ENCODE assay signal across 11 mouse cellular contexts in the genomic region with DNA sequence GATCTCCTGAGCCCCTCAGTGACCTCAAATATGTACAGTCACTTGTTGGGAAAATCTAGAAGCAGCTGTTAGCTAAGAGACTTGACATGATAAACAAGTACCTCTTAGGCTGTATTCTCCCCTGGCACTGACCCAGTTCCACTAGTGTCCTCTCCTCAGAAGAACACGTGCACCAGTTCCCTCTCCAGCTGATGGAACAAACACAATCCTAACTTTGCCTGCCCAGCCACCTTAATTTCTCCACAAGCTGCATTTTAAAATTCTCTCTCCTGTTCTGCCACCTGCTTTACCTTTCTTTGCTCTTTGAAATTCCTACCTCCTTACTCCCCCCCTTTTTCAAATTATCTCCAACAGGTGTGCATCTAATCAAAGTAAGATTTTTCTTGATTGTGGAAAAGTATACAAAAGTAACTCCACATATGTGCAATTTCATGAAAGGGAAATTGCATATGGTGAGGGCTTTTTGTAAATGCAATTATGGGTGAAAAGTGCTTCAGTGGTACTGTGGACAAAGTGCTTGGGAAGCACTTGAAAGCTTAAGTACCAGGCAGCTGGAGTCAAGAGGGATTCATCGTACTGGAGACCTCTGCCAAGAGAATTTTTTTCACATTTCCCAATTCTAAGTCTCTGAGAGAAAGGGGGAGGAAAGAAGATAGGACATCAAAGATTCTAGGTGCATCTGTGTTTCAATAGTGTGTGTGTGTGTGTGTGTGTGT.
"Had no signal": no experiment of that assay in that cellular context is flagged by ENCODE, and none has a peak within 500 bp of the region (broad histone marks: within the 10 kb centered on the region; RNA-seq: fewer than 3 reads in every experiment).

No protein-coding gene starts in this region.

- H3K27me3 ChIP-seq: limb, embryonic 15.5 days; liver, embryonic 12.5 days; midbrain, embryonic 13.5 days had no signal

- H3K4me2 ChIP-seq: limb, embryonic 15.5 days; liver, embryonic 12.5 days; midbrain, embryonic 13.5 days had no signal

- H3K9ac ChIP-seq: limb, embryonic 15.5 days; liver, embryonic 12.5 days; midbrain, embryonic 13.5 days had no signal

- DNase-seq: kidney, adult 8-10 months; kidney, postnatal 36 days; layer of hippocampus, postnatal 36 days; right cerebral cortex, adult 18-20 months; right cerebral cortex, postnatal 25 days; thymus, postnatal 36 days had no signal

- H3K4me3 ChIP-seq: limb, embryonic 15.5 days; liver, embryonic 12.5 days; midbrain, embryonic 13.5 days had no signal

- H3K36me3 ChIP-seq: limb, embryonic 15.5 days; liver, embryonic 12.5 days; midbrain, embryonic 13.5 days had no signal

- H3K9me3 ChIP-seq: limb, embryonic 15.5 days; liver, embryonic 12.5 days; midbrain, embryonic 13.5 days had no signal

- ATAC-seq: inflammation-experienced regulatory T-cells, adult 6 months; intestine, postnatal 0 days; liver, embryonic 12.5 days; midbrain, embryonic 13.5 days had no signal

- H3K27ac ChIP-seq: limb, embryonic 15.5 days; liver, embryonic 12.5 days; midbrain, embryonic 13.5 days had no signal

- H3K4me1 ChIP-seq: limb, embryonic 15.5 days; liver, embryonic 12.5 days; midbrain, embryonic 13.5 days had no signal
